Mouse (Mus musculus) layer of hippocampus, postnatal 10 days (tissue): ENCODE measurements around the gene Rab3c. TPM values are rescaled to one million over a fixed set of nuclear protein-coding genes. Genes with fewer than 3 reads are reported as not detected.

ENCODE experiments used
- DNase-seq, 2 experiments: peaks; one replicate each; pipeline ENCODE4 v3.0.0; 2021; ENCODE audit warnings: low spot score in 2 of 2
- total RNA-seq, 2 experiments: library from RNA; stranded (reverse); gene quantifications; 2 replicates each; pipeline ENCODE4 v1.2.3; 2021

Rab3c gene
- total RNA-seq, 2 experiments from 2014 or later: 154 to 168 TPM

DNA sequence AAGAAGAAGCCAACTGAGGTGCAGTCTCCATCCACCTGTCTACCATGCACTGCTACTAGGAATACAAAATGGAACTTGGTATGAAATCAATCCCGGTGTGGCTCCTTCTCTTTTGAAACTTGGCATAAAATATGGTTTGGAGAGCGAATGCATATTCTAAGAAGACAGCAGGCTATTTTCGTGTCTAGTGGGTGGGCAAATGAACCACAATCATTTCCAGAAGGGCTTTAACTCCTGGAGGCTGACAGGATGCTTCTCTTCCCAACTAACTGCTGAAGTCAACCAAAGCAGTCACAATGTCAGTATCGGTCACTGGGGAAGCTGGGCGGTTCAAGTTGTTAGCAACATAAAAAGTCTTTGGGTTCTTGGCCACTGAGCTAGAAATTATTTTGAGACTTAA lies 81.9 kb downstream of the Rab3c start:
- no peak for DNase-seq

DNA sequence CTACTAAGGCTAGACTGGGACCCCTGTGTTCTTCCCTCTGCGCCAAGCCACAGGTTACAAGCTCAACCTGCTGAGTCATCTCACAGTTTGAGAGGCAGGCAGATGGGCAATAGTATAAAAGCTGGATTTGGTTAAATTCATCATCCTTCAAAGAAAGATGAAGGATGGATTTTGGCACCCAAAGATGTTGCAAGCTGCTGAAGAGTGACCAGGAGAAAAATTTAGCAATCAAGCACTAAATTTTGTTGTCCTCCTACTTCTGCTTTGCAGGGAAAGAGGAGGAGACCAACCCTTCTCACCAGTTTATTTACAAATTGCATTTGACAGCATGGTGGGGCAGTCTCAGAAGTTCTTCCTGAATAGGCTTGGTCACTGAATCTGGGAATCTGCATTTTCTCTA lies 90.8 kb downstream of the Rab3c start:
- no peak for DNase-seq

DNA sequence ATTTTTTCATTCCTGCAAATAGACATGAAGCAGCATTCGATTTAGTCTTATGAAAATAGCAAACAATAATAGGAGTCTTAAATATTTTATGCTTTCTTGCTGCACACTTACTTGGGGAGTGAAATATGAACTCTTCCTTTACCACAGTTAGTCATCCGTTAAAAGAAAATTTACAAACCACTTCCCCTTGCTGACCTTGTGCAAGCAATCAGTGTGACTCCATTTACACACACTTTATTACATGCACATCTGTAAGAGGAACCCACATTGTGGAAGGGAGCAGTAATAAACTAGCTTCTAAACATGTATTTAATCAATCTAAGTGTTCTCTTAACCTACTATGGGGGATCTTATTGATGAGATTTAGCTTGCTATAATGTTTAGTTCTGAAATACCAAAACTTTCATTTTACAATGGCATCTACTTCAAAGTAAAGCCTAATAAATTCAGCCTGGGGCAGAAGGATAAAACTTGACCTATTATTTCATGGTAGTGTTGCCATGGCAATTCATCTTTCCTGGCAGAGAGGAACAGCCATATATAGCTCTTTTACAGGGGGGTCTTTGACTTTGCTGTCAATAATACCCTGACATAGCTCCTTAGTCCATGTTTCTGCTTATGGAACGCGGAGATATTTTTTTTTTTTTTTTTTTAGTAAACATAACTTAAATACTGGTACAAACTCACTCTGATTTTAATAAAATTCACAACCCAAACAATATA lies 95.7 kb downstream of the Rab3c start:
- no peak for DNase-seq

GRCm38 (mm10) chr13:110175651-110176050 lies 105.1 kb downstream of the Rab3c start:
- DNase-seq: no peak

DNA sequence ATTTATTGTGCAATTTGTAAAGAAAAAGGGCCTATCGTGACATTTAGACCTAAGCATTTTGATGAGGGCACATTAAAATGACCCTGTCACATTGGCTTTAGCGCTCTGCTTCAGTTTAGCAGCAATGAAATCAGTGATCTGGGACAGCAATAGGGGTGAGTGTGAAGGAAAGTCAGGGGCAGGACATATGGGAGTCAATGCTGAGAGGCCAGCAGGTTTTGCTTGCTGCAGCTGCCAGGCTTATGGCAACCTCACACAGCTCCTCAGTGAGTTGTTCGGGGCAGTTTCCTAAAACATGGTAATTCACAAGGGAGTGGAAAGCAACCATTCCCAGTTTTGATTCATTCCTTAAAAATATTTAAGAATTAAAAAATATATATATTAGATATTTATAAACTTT lies 111.1 kb downstream of the Rab3c start:
- no peak for DNase-seq

- DNase-seq: no peak
Measured at GRCm38 (mm10) chr13:110169152-110169551, 111.6 kb downstream of the Rab3c start.

GRCm38 (mm10) chr13:110168570-110168969 lies 112.2 kb downstream of the Rab3c start:
- DNase-seq: no peak

DNA sequence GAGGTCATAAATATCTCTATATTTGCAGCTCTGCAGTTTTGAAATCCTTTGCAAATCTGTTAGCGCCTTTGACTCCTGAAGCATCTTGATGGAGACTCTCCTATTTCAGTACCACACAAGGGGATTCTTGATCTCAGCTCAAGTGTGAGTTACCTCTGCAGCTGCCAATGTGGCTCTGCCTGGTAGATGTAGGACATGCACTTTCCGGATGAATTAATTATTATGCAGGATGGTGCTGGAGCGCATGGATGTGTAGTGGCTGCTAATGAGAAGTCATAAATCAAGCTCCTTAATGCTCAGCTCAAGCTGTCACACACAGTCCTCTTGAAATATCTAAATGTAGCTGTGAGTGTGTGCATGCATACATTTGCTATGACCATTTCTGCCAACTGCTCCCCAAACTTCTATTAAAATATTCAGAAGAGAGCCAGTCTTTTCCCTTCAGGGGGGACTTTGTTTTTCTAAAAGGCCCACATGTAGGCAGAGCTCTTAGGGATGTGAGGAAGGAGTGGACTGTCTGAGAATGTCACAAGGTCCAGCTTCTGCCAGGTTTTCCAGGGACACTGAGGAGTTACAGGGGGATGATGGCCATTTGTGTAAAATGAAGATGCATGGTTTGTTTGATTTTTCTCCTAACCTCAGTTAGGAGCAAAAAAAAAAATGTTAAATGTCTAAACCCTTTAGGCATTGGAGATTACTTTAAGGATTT lies 114.0 kb downstream of the Rab3c start:
- no peak for DNase-seq

DNA sequence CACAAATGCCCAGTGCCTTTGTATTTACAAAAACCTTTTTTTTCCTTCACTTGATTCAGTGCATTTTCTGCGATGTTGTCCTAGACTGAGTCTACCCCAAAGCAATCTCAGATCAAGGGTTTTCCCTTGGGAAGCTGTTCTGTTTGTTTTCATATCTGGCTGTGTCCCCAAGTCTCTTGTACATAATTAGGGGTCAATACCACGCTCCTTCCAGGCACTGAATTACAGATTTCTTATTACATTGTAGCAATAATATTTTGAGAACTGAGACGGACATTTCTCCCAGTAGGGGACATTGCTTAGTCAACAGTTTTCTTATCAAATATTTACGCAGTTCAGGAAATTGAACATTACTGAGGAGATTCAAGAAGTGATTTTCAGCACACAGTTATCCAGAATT lies 120.8 kb downstream of the Rab3c start:
- no peak for DNase-seq

GRCm38 (mm10) chr13:110158588-110159519 lies 121.9 kb downstream of the Rab3c start:
- DNase-seq: no peak

DNA sequence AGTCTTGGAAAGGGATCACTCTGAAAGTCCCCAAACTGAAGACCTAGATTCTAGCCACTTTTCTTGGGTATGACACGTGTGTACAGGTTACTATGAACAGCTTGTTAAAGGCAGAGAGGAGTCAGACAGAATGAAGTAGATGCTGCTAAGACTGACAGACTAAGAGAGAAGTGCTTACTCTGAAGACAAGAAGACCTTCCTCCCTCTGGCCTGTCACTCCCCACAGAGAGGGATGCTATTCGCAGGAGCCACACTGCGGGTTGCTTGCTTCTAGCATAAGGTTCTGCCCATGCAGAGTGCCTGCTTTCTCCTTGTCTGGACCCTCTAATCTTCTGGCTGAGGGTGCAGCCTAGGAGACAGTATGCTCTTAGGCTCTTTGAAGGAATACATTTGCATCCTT lies 135.3 kb downstream of the Rab3c start:
- no peak for DNase-seq

DNA sequence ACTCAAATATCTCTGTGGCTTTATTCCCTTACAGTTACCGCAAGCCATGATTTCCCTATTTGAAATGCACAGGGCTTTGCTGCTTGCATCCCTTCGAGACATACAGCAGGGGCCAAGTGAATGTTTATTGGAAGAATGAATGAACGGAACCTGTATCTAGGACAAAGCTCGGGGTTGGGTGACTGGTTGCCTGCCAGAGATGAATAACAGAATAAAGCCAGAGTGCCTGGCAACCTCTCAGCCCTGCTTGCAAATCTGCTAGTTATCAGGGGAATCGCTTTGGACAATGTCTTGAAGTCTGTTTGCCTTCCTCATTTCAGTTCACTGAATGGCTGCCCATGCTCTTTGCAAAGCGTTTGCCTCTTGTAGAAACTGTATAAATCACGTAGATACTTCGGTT lies 135.8 kb downstream of the Rab3c start:
- DNase-seq: peak in 1 of 2 experiments; percentile 33

DNA sequence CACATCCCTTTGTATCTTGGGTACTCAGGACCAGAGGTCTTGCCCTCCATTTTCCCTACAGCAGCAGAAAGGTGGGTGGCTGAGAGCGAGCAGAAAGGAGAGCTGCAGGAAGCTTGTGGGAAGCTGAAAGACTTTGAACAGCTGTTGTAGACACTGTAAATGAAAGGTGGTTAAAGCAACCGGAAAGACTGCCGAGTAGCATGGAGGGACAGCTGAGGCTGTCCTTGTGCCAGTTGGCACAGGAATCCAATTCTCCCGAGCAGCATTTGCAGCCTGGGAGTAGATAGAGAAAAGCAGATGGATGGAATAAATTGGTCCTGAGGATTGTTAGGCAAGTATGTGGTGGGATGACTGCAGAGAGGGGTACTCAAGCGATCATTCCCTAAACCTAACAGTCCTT lies 141.5 kb downstream of the Rab3c start:
- peak in 1 of 2 experiments; percentile 45 for DNase-seq

GRCm38 (mm10) chr13:110138644-110139043 lies 142.2 kb downstream of the Rab3c start:
- DNase-seq: no peak

DNA sequence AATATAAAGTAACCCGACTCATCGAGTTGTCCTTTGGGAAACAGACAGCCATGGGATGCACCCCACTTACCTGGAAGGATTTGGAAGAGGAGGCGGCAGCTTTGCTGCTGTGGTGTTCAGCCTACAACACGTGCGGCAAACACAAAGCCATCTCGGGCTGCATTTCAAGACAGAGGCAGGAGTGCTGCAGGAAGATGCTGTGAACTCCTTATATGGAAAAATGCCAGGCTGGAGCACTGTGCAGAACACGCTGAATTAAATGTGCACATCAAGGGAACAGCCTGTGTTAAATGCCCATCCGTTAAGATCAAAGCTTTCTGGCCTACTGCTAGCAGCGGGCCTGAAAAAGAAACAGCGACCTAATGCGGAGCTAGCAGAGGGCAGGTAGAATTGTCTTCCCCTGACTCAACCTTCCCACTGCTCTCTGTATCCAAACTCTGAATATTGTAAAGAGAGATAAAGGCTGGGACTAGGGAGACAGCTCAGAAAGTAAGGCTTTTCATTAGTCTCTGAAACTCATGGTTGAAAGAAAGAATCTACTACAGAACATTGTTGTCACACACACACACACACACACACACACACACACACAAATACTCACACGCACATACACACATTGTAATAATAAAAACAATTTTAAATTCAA lies 153.1 kb downstream of the Rab3c start:
- no peak for DNase-seq

- no peak for DNase-seq
Measured at GRCm38 (mm10) chr13:110122825-110123224, 158.0 kb downstream of the Rab3c start.

DNA sequence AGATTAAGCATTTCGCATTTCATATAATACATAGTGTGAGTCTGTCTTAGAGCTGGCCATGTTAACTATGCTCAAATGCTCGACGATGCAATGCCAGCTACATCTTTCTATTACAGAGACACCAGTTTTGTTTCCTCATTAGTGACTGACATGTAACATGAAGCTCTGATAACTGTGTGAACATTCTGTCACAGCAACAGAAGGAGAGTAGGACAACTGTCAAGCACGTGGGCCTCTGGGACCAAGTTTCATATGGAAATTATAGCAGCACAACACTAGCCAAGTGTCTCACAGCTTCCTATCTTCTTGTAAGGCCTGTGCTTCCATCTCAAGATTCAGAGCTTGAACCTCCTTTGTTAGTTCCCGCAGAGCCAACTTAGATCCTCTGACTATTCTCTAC lies 163.9 kb downstream of the Rab3c start:
- no peak for DNase-seq

- no peak for DNase-seq
Measured at GRCm38 (mm10) chr13:110116316-110116715, 164.5 kb downstream of the Rab3c start.

- no peak for DNase-seq
Measured at GRCm38 (mm10) chr13:110114870-110115645, 165.7 kb downstream of the Rab3c start.

DNA sequence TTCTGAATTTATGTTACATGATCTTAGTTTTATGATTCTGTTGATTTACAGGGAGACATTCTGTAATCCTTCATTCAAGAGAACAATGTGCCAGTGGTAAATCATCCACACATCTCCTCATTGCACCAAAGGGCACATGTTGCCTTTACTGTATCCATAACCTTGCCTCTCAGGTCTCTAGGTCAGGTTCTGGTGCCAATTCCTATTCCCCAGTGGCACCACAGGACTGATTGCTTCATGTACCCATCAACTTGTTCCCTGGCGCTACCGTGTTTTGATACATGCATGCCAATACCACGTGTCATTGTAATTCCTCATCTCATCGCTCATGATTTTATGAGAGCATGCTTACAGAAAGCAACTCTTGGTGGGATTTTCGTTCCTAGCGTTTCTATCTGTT lies 167.1 kb downstream of the Rab3c start:
- DNase-seq: no peak
